Mouse (Mus musculus): ENCODE measurements around the gene Pde6c.

DNA sequence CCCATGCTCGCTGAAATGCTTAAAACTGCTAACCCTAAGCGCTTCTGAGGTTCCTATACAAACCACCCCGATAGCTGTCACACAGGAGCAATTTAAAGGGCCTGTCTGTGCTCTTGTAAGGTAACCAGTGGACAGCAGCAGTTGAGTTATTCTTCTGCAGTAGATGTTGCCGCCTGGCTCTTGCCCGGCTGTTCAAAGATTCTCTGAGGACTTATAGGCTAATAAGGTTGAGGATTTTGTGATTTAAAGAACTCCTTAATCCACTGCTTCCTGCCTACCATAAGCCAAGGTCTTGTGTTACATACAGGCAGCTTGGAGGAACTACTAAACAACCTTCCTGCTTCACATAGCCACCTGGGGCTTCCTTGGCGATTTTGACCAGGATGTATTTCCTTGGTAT is at the start of gene Pde6c:
- TF ChIP-seq CTCF (IDR thresholded peaks at IDR 0.05; ENCODE audit: extremely low read depth, insufficient read depth, insufficient read length, insufficient replicate concordance) (no peak), POLR2A (IDR thresholded peaks at IDR 0.05; ENCODE audit: low read depth, low read length) (no peak)

All from spleen, adult 2 months (tissue).